Mouse (Mus musculus): ENCODE data around the gene Rnf216. TPM values are rescaled to one million over a fixed set of nuclear protein-coding genes. Genes with fewer than 3 reads are reported as not detected.

The Rnf216 gene
- polyA plus RNA-seq, 1 experiment from 2014 or later: 14.6 TPM

GRCm38 (mm10) chr5:143054703-143055102, 58.1 kb downstream of the Rnf216 start:
- no peak overlapping the region for H3K4me2 ChIP-seq (ENCODE audit: low read depth, low read length)
- WGBS (ENCODE audit: insufficient replicate concordance): 43% methylated on average over 2 of the region's 2 CpGs
- ATAC-seq (ENCODE audit: low read depth): no peak
- H3K27me3 ChIP-seq (ENCODE audit: control insufficient read depth, insufficient read depth, low read depth, low read length): no peaks in the 10 kb centered on the region
- H3K4me3 ChIP-seq (ENCODE audit: low read depth, low read length): no peak overlapping the region
- H3K9me3 ChIP-seq (replicated peaks; ENCODE audit: control insufficient read depth, low read length): no peaks in the 10 kb centered on the region
- peak overlapping the region; percentile 83 for H3K27ac ChIP-seq (ENCODE audit: low read length)
- peaks cover 88% of the 10 kb centered on the region for H3K4me1 ChIP-seq (ENCODE audit: control insufficient read depth, low read depth, low read length)
- H3K36me3 ChIP-seq (ENCODE audit: control insufficient read depth, insufficient read depth): no peaks in the 10 kb centered on the region
- no peak overlapping the region for H3K9ac ChIP-seq (ENCODE audit: low read depth, low read length)

GRCm38 (mm10) chr5:143053132-143053972, 59.4 kb downstream of the Rnf216 start:
- ATAC-seq (ENCODE audit: low read depth): no peak
- WGBS (ENCODE audit: insufficient replicate concordance): 47% methylated on average over 5 of the region's 5 CpGs
- no peaks in the 10 kb centered on the region for H3K27me3 ChIP-seq (ENCODE audit: control insufficient read depth, insufficient read depth, low read depth, low read length)
- peak overlapping the region; percentile 56 for H3K9ac ChIP-seq (ENCODE audit: low read depth, low read length)
- H3K4me3 ChIP-seq (ENCODE audit: low read depth, low read length): peak overlapping the region; percentile 12; the same call in 1 of the 2 replicates
- peaks cover 80% of the 10 kb centered on the region for H3K4me1 ChIP-seq (ENCODE audit: control insufficient read depth, low read depth, low read length)
- peak overlapping the region; percentile 83 for H3K27ac ChIP-seq (ENCODE audit: low read length)
- peak overlapping the region; percentile 59 for H3K4me2 ChIP-seq (ENCODE audit: low read depth, low read length)
- H3K9me3 ChIP-seq (replicated peaks; ENCODE audit: control insufficient read depth, low read length): no peaks in the 10 kb centered on the region
- no peaks in the 10 kb centered on the region; the same call in 1 of the 2 replicates for H3K36me3 ChIP-seq (ENCODE audit: control insufficient read depth, insufficient read depth)

- Histone ChIP-seq H3K36me3 (ENCODE audit: control insufficient read depth, insufficient read depth) (no peaks in the 10 kb centered on the region; the same call in 1 of the 2 replicates), H3K9ac (ENCODE audit: low read depth, low read length) (peak overlapping the region; percentile 56), H3K27me3 (ENCODE audit: control insufficient read depth, insufficient read depth, low read depth, low read length) (no peaks in the 10 kb centered on the region), H3K9me3 (replicated peaks; ENCODE audit: control insufficient read depth, low read length) (no peaks in the 10 kb centered on the region), H3K4me1 (ENCODE audit: control insufficient read depth, low read depth, low read length) (peaks cover 75% of the 10 kb centered on the region), H3K4me3 (ENCODE audit: low read depth, low read length) (peak overlapping the region; percentile 12; the same call in 1 of the 2 replicates), H3K4me2 (ENCODE audit: low read depth, low read length) (peak overlapping the region; percentile 59), H3K27ac (ENCODE audit: low read length) (peak overlapping the region; percentile 83)
- peak; percentile 86 for ATAC-seq (ENCODE audit: low read depth)
- WGBS (ENCODE audit: insufficient replicate concordance): 29% methylated on average over 2 of the region's 2 CpGs
Measured at GRCm38 (mm10) chr5:143052677-143053076, 60.1 kb downstream of the Rnf216 start.

- no peaks in the 10 kb centered on the region; the same call in 1 of the 2 replicates for H3K36me3 ChIP-seq (ENCODE audit: control insufficient read depth, insufficient read depth)
- H3K4me2 ChIP-seq (ENCODE audit: low read depth, low read length): peak overlapping the region; percentile 59
- H3K27ac ChIP-seq (ENCODE audit: low read length): peak overlapping the region; percentile 83
- H3K27me3 ChIP-seq (ENCODE audit: control insufficient read depth, insufficient read depth, low read depth, low read length): no peaks in the 10 kb centered on the region
- peaks cover 68% of the 10 kb centered on the region for H3K4me1 ChIP-seq (ENCODE audit: control insufficient read depth, low read depth, low read length)
- H3K9me3 ChIP-seq (replicated peaks; ENCODE audit: control insufficient read depth, low read length): no peaks in the 10 kb centered on the region
- no peak overlapping the region for H3K4me3 ChIP-seq (ENCODE audit: low read depth, low read length)
- peak overlapping the region; percentile 56 for H3K9ac ChIP-seq (ENCODE audit: low read depth, low read length)
- ATAC-seq (ENCODE audit: low read depth): no peak
- 57% methylated on average over 6 of the region's 6 CpGs for WGBS (ENCODE audit: insufficient replicate concordance)
Measured at GRCm38 (mm10) chr5:143051851-143052250, 60.9 kb downstream of the Rnf216 start.

- Histone ChIP-seq H3K4me1 (ENCODE audit: control insufficient read depth, low read depth, low read length) (peaks cover 56% of the 10 kb centered on the region), H3K27me3 (ENCODE audit: control insufficient read depth, insufficient read depth, low read depth, low read length) (no peaks in the 10 kb centered on the region), H3K36me3 (ENCODE audit: control insufficient read depth, insufficient read depth) (no peaks in the 10 kb centered on the region; the same call in 1 of the 2 replicates), H3K4me3 (ENCODE audit: low read depth, low read length) (no peak overlapping the region), H3K4me2 (ENCODE audit: low read depth, low read length) (no peak overlapping the region), H3K9ac (ENCODE audit: low read depth, low read length) (0 out of 2 replicates have a peak overlapping the region, but pooled peaks have one; percentile 9), H3K27ac (ENCODE audit: low read length) (peak overlapping the region; percentile 38), H3K9me3 (replicated peaks; ENCODE audit: control insufficient read depth, low read length) (no peaks in the 10 kb centered on the region)
- WGBS (ENCODE audit: insufficient replicate concordance): 80% methylated on average over 5 of the region's 5 CpGs
- ATAC-seq (ENCODE audit: low read depth): no peak
Measured at GRCm38 (mm10) chr5:143050273-143050672, 62.5 kb downstream of the Rnf216 start.

- Histone ChIP-seq H3K4me1 (ENCODE audit: control insufficient read depth, low read depth, low read length) (peaks cover 51% of the 10 kb centered on the region), H3K9me3 (replicated peaks; ENCODE audit: control insufficient read depth, low read length) (no peaks in the 10 kb centered on the region), H3K4me2 (ENCODE audit: low read depth, low read length) (no peak overlapping the region), H3K27ac (ENCODE audit: low read length) (no peak overlapping the region; the same call in 1 of the 2 replicates), H3K27me3 (ENCODE audit: control insufficient read depth, insufficient read depth, low read depth, low read length) (no peaks in the 10 kb centered on the region), H3K36me3 (ENCODE audit: control insufficient read depth, insufficient read depth) (no peaks in the 10 kb centered on the region; the same call in 1 of the 2 replicates), H3K4me3 (ENCODE audit: low read depth, low read length) (no peak overlapping the region), H3K9ac (ENCODE audit: low read depth, low read length) (no peak overlapping the region)
- ATAC-seq (ENCODE audit: low read depth): no peak
- WGBS (ENCODE audit: insufficient replicate concordance): 79% methylated on average over 4 of the region's 4 CpGs
Measured at GRCm38 (mm10) chr5:143049746-143050145, 63.0 kb downstream of the Rnf216 start.

GRCm38 (mm10) chr5:143049013-143049385, 63.8 kb downstream of the Rnf216 start:
- peaks cover 43% of the 10 kb centered on the region for H3K4me1 ChIP-seq (ENCODE audit: control insufficient read depth, low read depth, low read length)
- H3K27me3 ChIP-seq (ENCODE audit: control insufficient read depth, insufficient read depth, low read depth, low read length): no peaks in the 10 kb centered on the region
- H3K9ac ChIP-seq (ENCODE audit: low read depth, low read length): no peak overlapping the region
- H3K4me2 ChIP-seq (ENCODE audit: low read depth, low read length): no peak overlapping the region
- 39% methylated on average over 1 of the region's 1 CpGs for WGBS (ENCODE audit: insufficient replicate concordance)
- peak overlapping the region; percentile 59 for H3K27ac ChIP-seq (ENCODE audit: low read length)
- no peak for ATAC-seq (ENCODE audit: low read depth)
- no peak overlapping the region for H3K4me3 ChIP-seq (ENCODE audit: low read depth, low read length)
- no peaks in the 10 kb centered on the region; the same call in 1 of the 2 replicates for H3K36me3 ChIP-seq (ENCODE audit: control insufficient read depth, insufficient read depth)
- no peaks in the 10 kb centered on the region for H3K9me3 ChIP-seq (replicated peaks; ENCODE audit: control insufficient read depth, low read length)

GRCm38 (mm10) chr5:143048232-143049012, 64.4 kb downstream of the Rnf216 start:
- Histone ChIP-seq H3K9ac (ENCODE audit: low read depth, low read length) (no peak overlapping the region), H3K9me3 (replicated peaks; ENCODE audit: control insufficient read depth, low read length) (no peaks in the 10 kb centered on the region), H3K4me1 (ENCODE audit: control insufficient read depth, low read depth, low read length) (peaks cover 37% of the 10 kb centered on the region), H3K27ac (ENCODE audit: low read length) (peak overlapping the region; percentile 59), H3K4me3 (ENCODE audit: low read depth, low read length) (no peak overlapping the region), H3K36me3 (ENCODE audit: control insufficient read depth, insufficient read depth) (no peaks in the 10 kb centered on the region; the same call in 1 of the 2 replicates), H3K4me2 (ENCODE audit: low read depth, low read length) (no peak overlapping the region), H3K27me3 (ENCODE audit: control insufficient read depth, insufficient read depth, low read depth, low read length) (no peaks in the 10 kb centered on the region)
- no peak for ATAC-seq (ENCODE audit: low read depth)

All from liver, embryonic 16.5 days (tissue).